Mouse (Mus musculus) cerebellum, adult 11 months (tissue): ENCODE measurements at regions not wholly inside any gene's neighbourhood (a gene's known extent, or its start where the extent isn't known, plus 50 kb on each side); places are given as distances from the start of the nearest gene placed in this dataset.
A peak's percentile ranks its signal among the peaks of the same experiment; 100 is the strongest.

Source experiments
- DNase-seq: peaks from one replicate; pipeline ENCODE4 v3.0.0; 2022

- no peak for DNase-seq
Measured at GRCm38 (mm10) chr2:73983166-73983565, 72.0 kb upstream of the Atp5g3 start.

DNA sequence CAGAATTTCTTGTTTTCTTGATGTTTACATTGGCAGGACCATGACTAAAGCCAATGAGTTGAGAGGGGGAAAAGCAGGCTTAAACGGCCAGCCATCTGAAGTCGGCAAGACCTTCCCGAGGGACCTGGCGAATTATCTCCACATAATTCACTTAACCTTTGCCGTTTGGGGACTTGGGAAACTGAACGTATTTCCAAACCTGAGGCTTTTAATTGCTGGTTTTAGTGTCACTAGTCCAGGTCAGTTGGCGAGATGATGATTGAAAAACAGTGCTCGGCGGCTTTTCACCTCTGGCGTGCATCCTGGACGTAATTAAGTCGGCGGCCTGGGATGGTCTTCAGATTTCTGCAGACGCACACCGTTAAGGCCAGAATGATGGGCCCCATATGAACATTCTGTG lies 66.9 kb upstream of the Atp5g3 start:
- no peak for DNase-seq

GRCm38 (mm10) chr2:73973774-73974173 lies 62.6 kb upstream of the Atp5g3 start:
- no peak for DNase-seq

GRCm38 (mm10) chr2:73967618-73968017 lies 56.5 kb upstream of the Atp5g3 start:
- DNase-seq, result no peak

- DNase-seq, result peak; percentile 47
Measured at GRCm38 (mm10) chr2:73965595-73965994, 54.5 kb upstream of the Atp5g3 start.
